Comparison of ENCODE assay signal across 13 mouse cellular contexts in the genomic region with DNA sequence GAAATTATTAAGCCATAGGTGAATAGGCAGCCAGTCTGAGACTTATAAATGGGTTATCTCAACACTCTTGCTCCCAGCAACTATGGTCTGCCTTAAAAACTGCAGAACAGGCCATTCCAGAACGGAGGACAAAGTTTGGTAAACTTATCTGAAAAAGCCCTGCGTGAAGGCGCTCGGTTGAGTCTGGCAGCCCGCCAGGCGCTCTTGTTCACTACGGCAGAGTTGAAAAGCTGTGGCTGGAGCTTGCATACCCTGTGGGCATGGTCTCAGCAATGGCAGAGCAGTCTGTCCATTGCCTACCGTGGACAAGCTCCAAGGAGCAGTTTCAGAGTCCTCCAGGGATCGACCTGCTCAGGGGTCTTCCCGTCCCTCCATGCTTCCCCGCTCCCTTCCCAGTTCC. TPM values are rescaled to one million over a fixed set of nuclear protein-coding genes. Genes with fewer than 3 reads are reported as not detected.
A peak's percentile ranks its signal among the peaks of the same experiment; 100 is the strongest.
DNase-seq lines count a peak whose midpoint lies in the region; ATAC-seq and TF ChIP-seq lines count a peak whose summit lies in the region.
"Had no signal": no experiment of that assay in that cellular context is flagged by ENCODE, and none has a peak within 500 bp of the region (broad histone marks: within the 10 kb centered on the region; RNA-seq: fewer than 3 reads in every experiment).

No protein-coding gene starts in this region.

- no peak overlapping the region for H3K9ac ChIP-seq in heart, embryonic 13.5 days
- H3K9ac ChIP-seq in lung, embryonic 14.5 days = no peak overlapping the region
- H3K9ac ChIP-seq in MEL (ENCODE audit: control insufficient read depth, low read depth, low read length, poor library complexity, severe bottlenecking) = no peak overlapping the region
- H3K9ac ChIP-seq: forebrain, embryonic 15.5 days; hindbrain, embryonic 15.5 days; midbrain, embryonic 12.5 days had no signal

- no peak for TF ChIP-seq POLR2A in lung, adult 2 months (IDR thresholded peaks at IDR 0.05; ENCODE audit: borderline replicate concordance, extremely low read depth, low read depth, low read length)
- TF ChIP-seq POLR2A in MEL (IDR thresholded peaks at IDR 0.05; ENCODE audit: control insufficient read depth in 1 of 2, insufficient read depth in 1 of 2, low read depth in 1 of 2, low read length in 2 of 2, poor library complexity in 1 of 2) = no peak
- no peak for TF ChIP-seq POLR2A in cerebellum, adult 2 months (IDR thresholded peaks at IDR 0.05; ENCODE audit: borderline replicate concordance, insufficient read depth, low read length)

- TF ChIP-seq EP300 in MEL (IDR thresholded peaks at IDR 0.05; ENCODE audit: low read depth in 1 of 2, low read length in 2 of 2) = no peak

- H3K4me3 ChIP-seq in heart, embryonic 13.5 days = no peak overlapping the region
- H3K4me3 ChIP-seq in lung, embryonic 14.5 days (ENCODE audit: low read depth, low read length) = no peak overlapping the region
- H3K4me3 ChIP-seq in lung, adult 2 months (replicated peaks; ENCODE audit: extremely low read depth, low read depth, low read length) = no peak overlapping the region
- H3K4me3 ChIP-seq in MEL (ENCODE audit: control insufficient read depth in 1 of 2, insufficient read depth in 1 of 2, low read depth in 2 of 2, low read length in 2 of 2) = no peak overlapping the region
- no peak overlapping the region for H3K4me3 ChIP-seq in cerebellum, adult 2 months (replicated peaks; ENCODE audit: insufficient read depth, low read depth, low read length)
- H3K4me3 ChIP-seq: forebrain, embryonic 15.5 days; hindbrain, embryonic 15.5 days; midbrain, embryonic 12.5 days had no signal

- WGBS in heart, embryonic 13.5 days = 59% methylated on average over 11 of the region's 11 CpGs
- WGBS in lung, embryonic 14.5 days = 54% methylated on average over 11 of the region's 11 CpGs
- WGBS in lung, adult 2 months = 62% methylated on average over 11 of the region's 11 CpGs
- 53% methylated on average over 11 of the region's 11 CpGs for WGBS in cerebellum, adult 2 months

- no peak for DNase-seq in heart, adult 8-10 months (ENCODE audit: low spot score)
- peak; percentile 77 for DNase-seq in lung, embryonic 14.5 days
- DNase-seq in lung, adult 2 months = no peak
- DNase-seq in MEL (ENCODE audit: low read depth, low spot score) = peak; percentile 66
- peak; percentile 44 for DNase-seq in kidney, postnatal 14 days
- DNase-seq in Muller cell, postnatal 12 days (ENCODE audit: inconsistent ontology term) = no peak
- no peak for DNase-seq in cerebellum, adult 2 months
- DNase-seq: cerebellum, adult 11-12 months had no signal

- H3K36me3 ChIP-seq in heart, embryonic 13.5 days = peaks cover 17% of the 10 kb centered on the region
- H3K36me3 ChIP-seq in lung, embryonic 14.5 days (ENCODE audit: insufficient read depth) = peaks cover 10% of the 10 kb centered on the region
- no peaks in the 10 kb centered on the region; a peak in 2 of 4 replicates for H3K36me3 ChIP-seq in MEL (ENCODE audit: control insufficient read depth in 1 of 2, insufficient read depth in 2 of 2, low read length in 2 of 2)
- H3K36me3 ChIP-seq: forebrain, embryonic 15.5 days had no signal

- no peaks in the 10 kb centered on the region for H3K9me3 ChIP-seq in heart, embryonic 13.5 days
- H3K9me3 ChIP-seq in lung, embryonic 14.5 days (ENCODE audit: low read depth, low read length) = no peaks in the 10 kb centered on the region
- H3K9me3 ChIP-seq in MEL (replicated peaks; ENCODE audit: insufficient read depth, low read length) = no peaks in the 10 kb centered on the region
- H3K9me3 ChIP-seq: forebrain, embryonic 15.5 days; hindbrain, embryonic 15.5 days; midbrain, embryonic 12.5 days had no signal

- TF ChIP-seq CTCF in lung, embryonic 14.5 days (IDR thresholded peaks at IDR 0.05; ENCODE audit: low read depth) = no peak
- TF ChIP-seq CTCF in lung, adult 2 months (IDR thresholded peaks at IDR 0.05; ENCODE audit: insufficient read depth, low read length) = no peak
- TF ChIP-seq CTCF in MEL (IDR thresholded peaks at IDR 0.05 in 2 of 3, conservative IDR thresholded peaks at IDR 0.05 in 1 of 3; ENCODE audit: control insufficient read depth in 1 of 3, insufficient read depth in 1 of 3, low read depth in 2 of 3, low read length in 3 of 3, poor library complexity in 1 of 3, severe bottlenecking in 1 of 3) = no peak
- no peak for TF ChIP-seq CTCF in cerebellum, adult 2 months (IDR thresholded peaks at IDR 0.05; ENCODE audit: borderline replicate concordance, insufficient read depth, low read depth, low read length)

- H3K79me2 ChIP-seq in MEL (ENCODE audit: control insufficient read depth, insufficient read depth, low read length, poor library complexity) = no peaks in the 10 kb centered on the region

- peaks cover 13% of the 10 kb centered on the region for H3K4me1 ChIP-seq in heart, embryonic 13.5 days
- H3K4me1 ChIP-seq in lung, embryonic 14.5 days (ENCODE audit: insufficient read depth) = no peaks in the 10 kb centered on the region
- no peaks in the 10 kb centered on the region; the same call in 1 of the 2 replicates for H3K4me1 ChIP-seq in lung, adult 2 months (ENCODE audit: control insufficient read depth, insufficient read depth, low read length)
- peaks cover 0 to 15% of the 10 kb centered on the region in 2 experiments; a peak in 3 of 4 replicates for H3K4me1 ChIP-seq in MEL (ENCODE audit: control insufficient read depth in 1 of 2, insufficient read depth in 2 of 2, low read length in 2 of 2)
- H3K4me1 ChIP-seq in cerebellum, adult 2 months (ENCODE audit: control insufficient read depth, insufficient read depth, low read length) = peaks cover 2% of the 10 kb centered on the region; the same call in 1 of the 2 replicates
- H3K4me1 ChIP-seq: forebrain, embryonic 15.5 days; hindbrain, embryonic 15.5 days; midbrain, embryonic 12.5 days had no signal

- TF ChIP-seq RAD21 in MEL (IDR thresholded peaks at IDR 0.05; ENCODE audit: low read depth, low read length) = no peak

- H3K4me2 ChIP-seq in heart, embryonic 13.5 days = no peak overlapping the region
- H3K4me2 ChIP-seq in lung, embryonic 14.5 days = no peak overlapping the region
- H3K4me2 ChIP-seq: forebrain, embryonic 15.5 days; hindbrain, embryonic 15.5 days; midbrain, embryonic 12.5 days had no signal

- H3K27me3 ChIP-seq in heart, embryonic 13.5 days (replicated peaks) = no peaks in the 10 kb centered on the region
- H3K27me3 ChIP-seq in lung, embryonic 14.5 days (ENCODE audit: insufficient read depth, low read length) = no peaks in the 10 kb centered on the region
- no peaks in the 10 kb centered on the region for H3K27me3 ChIP-seq in MEL (ENCODE audit: control insufficient read depth in 1 of 2, insufficient read depth in 2 of 2, low read length in 2 of 2)
- no peaks in the 10 kb centered on the region for H3K27me3 ChIP-seq in cerebellum, adult 2 months (ENCODE audit: control insufficient read depth, insufficient read depth, low read length)
- H3K27me3 ChIP-seq: CH12.LX; forebrain, embryonic 15.5 days; hindbrain, embryonic 15.5 days; midbrain, embryonic 12.5 days had no signal

- no peak for ATAC-seq in heart, embryonic 13.5 days (ENCODE audit: extremely low read depth, insufficient number of reproducible peaks, low FRiP score, low TSS enrichment)
- 0 out of 2 replicates have a peak, but pooled peaks have one; percentile 45 for ATAC-seq in lung, embryonic 14.5 days (ENCODE audit: insufficient read depth)
- ATAC-seq: forebrain, embryonic 15.5 days had no signal

- 0 out of 2 replicates have a peak overlapping the region, but pooled peaks have one; percentile 8 for H3K27ac ChIP-seq in heart, embryonic 13.5 days (replicated peaks)
- H3K27ac ChIP-seq in lung, embryonic 14.5 days (ENCODE audit: low read depth) = no peak overlapping the region
- no peak overlapping the region for H3K27ac ChIP-seq in MEL (ENCODE audit: control insufficient read depth, low read depth, low read length)
- no peak overlapping the region for H3K27ac ChIP-seq in cerebellum, adult 2 months (ENCODE audit: insufficient read depth, low read length)
- H3K27ac ChIP-seq: forebrain, embryonic 15.5 days; hindbrain, embryonic 15.5 days; midbrain, embryonic 12.5 days had no signal

TF ChIP-seq in MEL, 35 proteins besides CTCF, POLR2A, EP300 and RAD21:
- 0 out of 2 replicates have a peak, but pooled peaks have one; percentile 0 for TF ChIP-seq SMC3 (IDR thresholded peaks at IDR 0.05; ENCODE audit: low read depth, low read length)
- TF ChIP-seq ELF1 (IDR thresholded peaks at IDR 0.05; ENCODE audit: low read depth, low read length) = no peak
TF ChIP-seq in MEL: peak in this region for 1.

RNA-seq across cellular contexts. Expression of gene Il6st, which starts 47.4 kb away (rescaled TPM):
- 42.1 TPM in 2 replicates for polyA plus RNA-seq in heart, embryonic 13.5 days (2015; fragmentation: Nextera tagmentation; extraction: Ambion mirVana)
- total RNA-seq in heart, adult 8-10 months (2022) = 100 to 1,000 TPM; 217 to 273 (median 230) TPM
- polyA plus RNA-seq in lung, embryonic 14.5 days (2014; fragmentation: Nextera tagmentation; extraction: Ambion mirVana) = 41.0 and 41.3 TPM in 2 replicates
- 45.4 and 60.5 TPM in 2 replicates for polyA plus RNA-seq in lung, adult 2 months (2012; rRNA removed)
- 1.7 TPM in 2 replicates for total RNA-seq in MEL (2012; rRNA removed)
- polyA plus RNA-seq in MEL (2012; ENCODE audit: insufficient read depth in 1 of 2, insufficient read length in 2 of 2, low read depth in 1 of 2, low replicate concordance in 2 of 2, missing spikeins in 1 of 2) = 1 to 10 TPM in 1 of 2 experiments, not detected in 1; 3.7 TPM
- polyA plus RNA-seq in cerebellum, adult 2 months (2012; rRNA removed) = 32.4 and 32.8 TPM in 2 replicates

Comparison
In these comparisons a context has a peak if more than half of its experiments do, and no peak if none do; other contexts are left out.
1. DNase-seq: peak in lung, embryonic 14.5 days (single experiment), MEL (single experiment) and kidney, postnatal 14 days (single experiment); none in heart, adult 8-10 months (single experiment), lung, adult 2 months (single experiment), Muller cell, postnatal 12 days (single experiment) and cerebellum, adult 2 months (0 of 2).